Mouse (Mus musculus) embryonic fibroblast, embryonic 13.5 days (primary cell): Measurements from ENCODE around the gene Tm6sf2.

Experiments
- CTCF ChIP-seq: IDR thresholded peaks from 2 replicates; pipeline ENCODE4 v1.5.1; 2011; ENCODE audit warnings: mild to moderate bottlenecking, control low read depth, low read length, moderate library complexity, borderline replicate concordance; ENCODE audit not compliant: insufficient read depth
- POLR2A ChIP-seq: IDR thresholded peaks from 2 replicates; pipeline ENCODE4 v1.6.1; 2011; ENCODE audit warnings: low read depth, mild to moderate bottlenecking, control low read depth, low read length, moderate library complexity

- peak; percentile 74 for TF ChIP-seq POLR2A
- no peak for TF ChIP-seq CTCF
These were observed 29.9 kb upstream of the Tm6sf2 start, which contains the start of the genes Mau2 and Sugp1 for GRCm38 (mm10) chr8:70042583-70043455.
